Mouse (Mus musculus) limb, embryonic 14.5 days (tissue): ENCODE measurements around the gene Fat4. TPM values are rescaled to one million over a fixed set of nuclear protein-coding genes. Genes with fewer than 3 reads are reported as not detected.

Experiments
- ATAC-seq: fragments of 200-750 bp; cut with Nextera tagmentation; 2 replicates; pipeline ENCODE4 v1.8.0; 2017; ENCODE audit warnings: low read depth, moderate number of reproducible peaks, moderate TSS enrichment; ENCODE audit not compliant: low FRiP score
- DNase-seq: peaks from one replicate; pipeline ENCODE4 v3.0.0-alpha.2; 2015; ENCODE audit warnings: low spot score
- H3K27ac ChIP-seq: fragments of 300-500 bp; sonication (generic); replicated peaks from 2 replicates; pipeline ENCODE4 v1.5.1; 2014; ENCODE audit warnings: low read depth, mild to moderate bottlenecking, low read length, moderate library complexity, mixed read lengths
- H3K27me3 ChIP-seq: fragments of 300-500 bp; sonication (generic); 2 replicates; pipeline ENCODE4 v1.6.1; 2014; ENCODE audit warnings: low read length, mixed read lengths; ENCODE audit not compliant: control insufficient read depth, insufficient read depth
- H3K36me3 ChIP-seq: fragments of 300-500 bp; sonication (generic); 2 replicates; pipeline ENCODE4 v1.6.1; 2014; ENCODE audit warnings: mild to moderate bottlenecking, low read length, moderate library complexity, mixed read lengths; ENCODE audit not compliant: control insufficient read depth, insufficient read depth
- H3K4me1 ChIP-seq: fragments of 300-500 bp; sonication (generic); 2 replicates; pipeline ENCODE4 v1.6.1; 2014; ENCODE audit warnings: antibody characterized with exemption, low read length, mixed read lengths; ENCODE audit not compliant: control insufficient read depth, insufficient read depth
- H3K4me2 ChIP-seq: fragments of 300-500 bp; sonication (generic); replicated peaks from 2 replicates; pipeline ENCODE4 v1.6.1; 2014; ENCODE audit warnings: low read depth, mild to moderate bottlenecking, low read length, moderate library complexity; ENCODE audit not compliant: severe bottlenecking
- H3K4me3 ChIP-seq: fragments of 300-500 bp; sonication (generic); replicated peaks from 2 replicates; pipeline ENCODE4 v1.5.1; 2014; ENCODE audit warnings: low read length
- H3K9ac ChIP-seq: fragments of 300-500 bp; sonication (generic); 2 replicates; pipeline ENCODE4 v1.6.1; 2014; ENCODE audit warnings: mild to moderate bottlenecking, low read depth, low read length, moderate library complexity; ENCODE audit not compliant: severe bottlenecking
- H3K9me3 ChIP-seq: fragments of 300-500 bp; sonication (generic); 2 replicates; pipeline ENCODE4 v1.6.1; 2016; ENCODE audit warnings: low read length; ENCODE audit not compliant: control insufficient read depth
- POLR2A ChIP-seq: fragments of 200-500 bp; IDR thresholded peaks from 2 replicates; pipeline ENCODE4 v1.8.0; 2012; ENCODE audit warnings: inconsistent platforms, mild to moderate bottlenecking, moderate library complexity, borderline replicate concordance; ENCODE audit not compliant: insufficient read depth, insufficient read length; ENCODE audit errors: extremely low read depth
- whole genome bisulfite sequencing: fragments of 180-500 bp; shearing (Covaris S2); extraction: QIAGEN DNeasy Blood & Tissue Kit; methylation state at CpG from one replicate; pipeline ENCODE4 v1.1.7; 2014; 5-methylcytosine and 5-hydroxymethylcytosine counted together
- polyA plus RNA-seq, 2 experiments: library from polyadenylated mRNA; depleted of rRNA in 1 of 2; stranded (reverse) in 1 of 2; unstranded in 1 of 2; fragments of >200 nt; fragmentation: Nextera tagmentation in 1 of 2; extraction: Ambion mirVana in 1 of 2; gene quantifications; 2 replicates each; pipeline versions ENCODE4 v1.2.1 to v1.2.3; 2012 to 2014

Gene Fat4
- polyA plus RNA-seq (2012; rRNA removed) (23.9 and 27.9 TPM in 2 replicates), polyA plus RNA-seq (2014; fragmentation: Nextera tagmentation; extraction: Ambion mirVana) (22.8 and 25.4 TPM in 2 replicates)

- TF ChIP-seq POLR2A = no peak
- Histone ChIP-seq H3K9me3 (no peaks in the 10 kb centered on the region; the same call in 1 of the 2 replicates), H3K4me2 (peak within 1 kb of the TSS; percentile 90), H3K4me1 (peaks cover 24% of the 10 kb centered on the region), H3K27me3 (no peaks in the 10 kb centered on the region), H3K4me3 (peak within 1 kb of the TSS; percentile 87), H3K36me3 (peaks cover 35% of the 10 kb centered on the region), H3K9ac (peak within 1 kb of the TSS; percentile 92), H3K27ac (peak within 1 kb of the TSS; percentile 98)
- WGBS = under 1% methylated on average over 29 of the region's 29 CpGs
- DNase-seq (peak; percentile 44), ATAC-seq (no peak)
These were observed at the start of gene Fat4 for GRCm38 (mm10) chr3:38886890-38887355. Gene Fat4 (plus strand): TSS chr3:38886940.

GRCm38 (mm10) chr3:38839438-38839837 lies 47.3 kb upstream of the Fat4 start:
- no peaks in the 10 kb centered on the region for H3K9me3 ChIP-seq
- DNase-seq (no peak), ATAC-seq (no peak)
- no peaks in the 10 kb centered on the region for H3K36me3 ChIP-seq
- no peak for TF ChIP-seq POLR2A
- no peak overlapping the region for H3K4me3 ChIP-seq
- H3K9ac ChIP-seq = no peak overlapping the region
- no peak overlapping the region for H3K4me2 ChIP-seq
- H3K27ac ChIP-seq = no peak overlapping the region
- no peaks in the 10 kb centered on the region for H3K4me1 ChIP-seq
- 88% methylated on average over 2 of the region's 2 CpGs for WGBS
- no peaks in the 10 kb centered on the region for H3K27me3 ChIP-seq

- Histone ChIP-seq H3K4me2 (no peak overlapping the region), H3K36me3 (no peaks in the 10 kb centered on the region), H3K9me3 (no peaks in the 10 kb centered on the region), H3K4me1 (peaks cover 7% of the 10 kb centered on the region), H3K4me3 (no peak overlapping the region), H3K27ac (no peak overlapping the region), H3K27me3 (no peaks in the 10 kb centered on the region), H3K9ac (no peak overlapping the region)
- 93% methylated on average over 7 of the region's 7 CpGs for WGBS
- ATAC-seq (no peak), DNase-seq (no peak)
- TF ChIP-seq POLR2A = no peak
These were observed 43.7 kb upstream of the Fat4 start for GRCm38 (mm10) chr3:38843000-38843538.

DNA sequence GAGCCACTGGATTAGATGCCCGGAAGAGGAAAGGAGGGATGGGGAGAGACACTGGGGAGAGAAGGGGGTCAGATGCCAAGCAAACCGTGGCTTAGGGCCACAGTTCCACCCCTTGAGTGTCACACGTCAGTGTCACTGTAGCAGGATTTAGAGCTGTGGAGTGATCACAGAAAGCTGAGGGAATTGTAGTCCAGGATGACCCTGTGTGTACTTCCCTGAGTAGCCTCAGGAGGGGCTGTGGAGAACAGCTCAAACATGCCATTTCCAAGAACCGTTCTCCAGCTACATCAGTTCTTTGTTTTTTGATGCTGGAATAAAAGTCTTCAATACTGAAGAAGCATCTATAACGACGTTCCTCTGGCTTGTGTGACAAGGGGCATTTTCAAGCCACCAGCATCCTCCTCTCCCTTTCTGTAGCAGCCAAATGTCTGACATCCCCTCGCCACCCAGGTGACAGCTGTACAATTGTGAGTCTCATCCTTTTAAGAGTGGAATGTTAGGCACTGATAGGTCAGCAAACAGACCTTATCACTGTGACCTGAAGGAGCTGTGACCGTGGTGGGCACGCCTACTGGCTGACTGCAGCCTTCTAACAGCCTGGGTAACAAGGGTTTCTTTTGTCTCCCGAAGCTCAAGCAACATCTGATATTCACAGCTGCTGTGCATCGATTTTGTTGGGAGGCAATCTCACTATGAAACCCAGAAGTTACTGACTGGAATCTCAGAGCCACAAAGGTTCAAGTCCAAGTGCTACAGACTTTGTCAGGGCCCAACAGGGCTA lies 39.9 kb upstream of the Fat4 start:
- peaks cover 7% of the 10 kb centered on the region for H3K4me1 ChIP-seq
- no peak overlapping the region for H3K27ac ChIP-seq
- H3K9ac ChIP-seq = no peak overlapping the region
- 56% methylated on average over 11 of the region's 11 CpGs for WGBS
- ATAC-seq (peak; percentile 64; the same call in 1 of the 2 replicates), DNase-seq (peak; percentile 53)
- no peak overlapping the region for H3K4me2 ChIP-seq
- no peaks in the 10 kb centered on the region for H3K27me3 ChIP-seq
- H3K36me3 ChIP-seq = no peaks in the 10 kb centered on the region
- no peak for TF ChIP-seq POLR2A
- H3K4me3 ChIP-seq = no peak overlapping the region
- no peaks in the 10 kb centered on the region for H3K9me3 ChIP-seq

DNA sequence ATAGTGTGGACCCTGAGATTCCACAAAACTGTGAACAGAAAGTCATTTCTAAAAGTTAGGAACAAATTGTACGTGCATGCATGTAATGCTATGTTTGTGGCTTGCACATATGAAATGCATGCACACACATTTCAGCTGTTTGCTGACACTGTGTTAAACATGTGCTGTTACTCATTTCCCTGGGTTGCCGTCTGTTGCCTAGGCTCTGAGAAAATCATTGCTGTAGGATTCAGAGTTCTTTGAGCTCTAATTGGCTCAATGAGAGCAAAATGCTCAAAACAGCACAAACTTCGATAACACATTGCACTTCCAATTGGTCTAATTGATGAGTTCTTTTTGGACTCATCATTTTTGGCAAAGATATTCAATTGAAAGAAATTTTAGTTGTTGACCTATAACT lies 37.7 kb upstream of the Fat4 start:
- DNase-seq (no peak), ATAC-seq (no peak)
- H3K27ac ChIP-seq = no peak overlapping the region
- no peak overlapping the region for H3K4me3 ChIP-seq
- no peaks in the 10 kb centered on the region for H3K36me3 ChIP-seq
- no peak overlapping the region for H3K9ac ChIP-seq
- H3K4me1 ChIP-seq = peaks cover 7% of the 10 kb centered on the region
- no peak overlapping the region for H3K4me2 ChIP-seq
- no peak for TF ChIP-seq POLR2A
- WGBS = 64% methylated on average over 3 of the region's 3 CpGs
- H3K9me3 ChIP-seq = no peaks in the 10 kb centered on the region
- H3K27me3 ChIP-seq = no peaks in the 10 kb centered on the region
